Mouse (Mus musculus): ENCODE data around the gene Bag6.

- no peak for TF ChIP-seq CTCF (IDR thresholded peaks at IDR 0.05; ENCODE audit: low read depth, low read length)
- TF ChIP-seq POLR2AphosphoS5 (IDR thresholded peaks at IDR 0.05; ENCODE audit: insufficient replicate concordance, low read depth, low read length) = no peak
Observed at GRCm38 (mm10) chr17:35094475-35095365, 40.3 kb upstream of the Bag6 start.

All from G1E (cell line).